Mouse (Mus musculus) liver, embryonic 13.5 days (tissue): ENCODE measurements at regions not wholly inside any gene's neighbourhood (a gene's known extent, or its start where the extent isn't known, plus 50 kb on each side); places are given as distances from the start of the nearest gene placed in this dataset.

Experiments used
- ATAC-seq: fragments of 200-750 bp; cut with Nextera tagmentation; 2 replicates; pipeline ENCODE4 v1.8.0; 2017; ENCODE audit warnings: low read depth, mild to moderate bottlenecking, moderate number of reproducible peaks, moderate library complexity
- DNase-seq: peaks from one replicate; pipeline ENCODE4 v3.0.0; 2022
- H3K27ac ChIP-seq: fragments of 300-500 bp; sonication (generic); 2 replicates; pipeline ENCODE4 v1.5.1; 2015; ENCODE audit warnings: moderate library complexity, mild to moderate bottlenecking, inconsistent platforms
- H3K27me3 ChIP-seq: fragments of 300-500 bp; sonication (generic); 2 replicates; pipeline ENCODE4 v1.6.1; 2015; ENCODE audit warnings: mild to moderate bottlenecking, inconsistent platforms
- H3K36me3 ChIP-seq: fragments of 300-500 bp; sonication (generic); 2 replicates; pipeline ENCODE4 v1.6.1; 2015; ENCODE audit warnings: mild to moderate bottlenecking, inconsistent platforms
- H3K4me1 ChIP-seq: fragments of 300-500 bp; sonication (generic); replicated peaks from 2 replicates; pipeline ENCODE4 v1.6.1; 2015; ENCODE audit warnings: inconsistent platforms
- H3K4me2 ChIP-seq: fragments of 300-500 bp; sonication (generic); 2 replicates; pipeline ENCODE4 v1.6.1; 2015; ENCODE audit warnings: inconsistent platforms, mild to moderate bottlenecking, moderate library complexity
- H3K4me3 ChIP-seq: fragments of 300-500 bp; sonication (generic); replicated peaks from 2 replicates; pipeline ENCODE4 v1.5.1; 2015; ENCODE audit warnings: mild to moderate bottlenecking, inconsistent platforms
- H3K9ac ChIP-seq: fragments of 300-500 bp; sonication (generic); 2 replicates; pipeline ENCODE4 v1.6.1; 2015; ENCODE audit warnings: mild to moderate bottlenecking, inconsistent platforms
- H3K9me3 ChIP-seq: fragments of 300-500 bp; sonication (generic); replicated peaks from 2 replicates; pipeline ENCODE4 v1.6.1; 2016; ENCODE audit warnings: inconsistent platforms
- WGBS: fragments of 180-500 bp; shearing (Covaris S2); methylation state at CpG from one replicate; pipeline ENCODE4 v1.1.7; 2015; ENCODE audit not compliant: insufficient replicate concordance; 5-methylcytosine and 5-hydroxymethylcytosine counted together

- no peaks in the 10 kb centered on the region for H3K36me3 ChIP-seq
- ATAC-seq (no peak), DNase-seq (no peak)
- H3K4me3 ChIP-seq = no peak overlapping the region
- H3K9me3 ChIP-seq = no peaks in the 10 kb centered on the region
- H3K4me1 ChIP-seq = no peaks in the 10 kb centered on the region
- H3K27me3 ChIP-seq = no peaks in the 10 kb centered on the region
- H3K9ac ChIP-seq = no peak overlapping the region
- H3K27ac ChIP-seq = no peak overlapping the region
- H3K4me2 ChIP-seq = no peak overlapping the region
- WGBS = 33% methylated on average over 6 of the region's 6 CpGs
Measured at GRCm38 (mm10) chr9:116270417-116270828, 95.3 kb upstream of the Tgfbr2 start.

- Histone ChIP-seq H3K27me3 (no peaks in the 10 kb centered on the region), H3K4me3 (no peak overlapping the region), H3K27ac (no peak overlapping the region), H3K36me3 (no peaks in the 10 kb centered on the region), H3K9me3 (no peaks in the 10 kb centered on the region), H3K4me2 (no peak overlapping the region), H3K9ac (no peak overlapping the region), H3K4me1 (no peaks in the 10 kb centered on the region)
- WGBS = 53% methylated on average over 4 of the region's 4 CpGs
- DNase-seq (no peak), ATAC-seq (no peak)
Measured at GRCm38 (mm10) chr9:116267411-116267810, 92.3 kb upstream of the Tgfbr2 start.

GRCm38 (mm10) chr9:116263833-116264232, 88.7 kb upstream of the Tgfbr2 start:
- Histone ChIP-seq H3K36me3 (no peaks in the 10 kb centered on the region), H3K4me1 (no peaks in the 10 kb centered on the region), H3K4me3 (no peak overlapping the region), H3K4me2 (no peak overlapping the region), H3K9me3 (no peaks in the 10 kb centered on the region), H3K27me3 (no peaks in the 10 kb centered on the region), H3K27ac (no peak overlapping the region), H3K9ac (no peak overlapping the region)
- DNase-seq = no peak
- ATAC-seq = no peak
- 52% methylated on average over 7 of the region's 7 CpGs for WGBS

GRCm38 (mm10) chr9:116259569-116259968, 84.4 kb upstream of the Tgfbr2 start:
- no peak for ATAC-seq
- 69% methylated on average over 10 of the region's 10 CpGs for WGBS
- no peak overlapping the region for H3K27ac ChIP-seq

GRCm38 (mm10) chr9:116253546-116253945, 78.4 kb upstream of the Tgfbr2 start:
- Histone ChIP-seq H3K4me3 (no peak overlapping the region), H3K27ac (no peak overlapping the region), H3K9me3 (no peaks in the 10 kb centered on the region), H3K27me3 (no peaks in the 10 kb centered on the region), H3K4me1 (no peaks in the 10 kb centered on the region), H3K36me3 (no peaks in the 10 kb centered on the region), H3K9ac (no peak overlapping the region), H3K4me2 (no peak overlapping the region)
- DNase-seq = no peak
- WGBS = 60% methylated on average over 15 of the region's 15 CpGs
- ATAC-seq = no peak

More at GRCm38 (mm10) chr9:116259569-116259968, 84.4 kb upstream of the Tgfbr2 start:
- no peak for DNase-seq
- H3K9me3 ChIP-seq = no peaks in the 10 kb centered on the region
- H3K4me2 ChIP-seq = no peak overlapping the region
- H3K27me3 ChIP-seq = no peaks in the 10 kb centered on the region
- H3K4me1 ChIP-seq = no peaks in the 10 kb centered on the region
- no peaks in the 10 kb centered on the region for H3K36me3 ChIP-seq
- H3K4me3 ChIP-seq = no peak overlapping the region
- no peak overlapping the region for H3K9ac ChIP-seq

GRCm38 (mm10) chr9:116252788-116253187, 77.6 kb upstream of the Tgfbr2 start:
- DNase-seq = no peak
- no peak overlapping the region for H3K27ac ChIP-seq
- no peaks in the 10 kb centered on the region for H3K9me3 ChIP-seq
- H3K9ac ChIP-seq = no peak overlapping the region
- WGBS = 66% methylated on average over 8 of the region's 8 CpGs
- H3K27me3 ChIP-seq = no peaks in the 10 kb centered on the region
- ATAC-seq = no peak
- no peak overlapping the region for H3K4me3 ChIP-seq
- H3K4me1 ChIP-seq = no peaks in the 10 kb centered on the region
- H3K36me3 ChIP-seq = no peaks in the 10 kb centered on the region
- no peak overlapping the region for H3K4me2 ChIP-seq

- Histone ChIP-seq H3K27me3 (no peaks in the 10 kb centered on the region), H3K36me3 (no peaks in the 10 kb centered on the region), H3K4me3 (no peak overlapping the region), H3K4me1 (no peaks in the 10 kb centered on the region), H3K4me2 (no peak overlapping the region), H3K27ac (no peak overlapping the region), H3K9ac (no peak overlapping the region), H3K9me3 (no peaks in the 10 kb centered on the region)
- DNase-seq = no peak
- 26% methylated on average over 2 of the region's 2 CpGs for WGBS
- ATAC-seq = no peak
Measured at GRCm38 (mm10) chr9:116249791-116250190, 74.6 kb upstream of the Tgfbr2 start.

- DNase-seq = no peak
- no peaks in the 10 kb centered on the region for H3K9me3 ChIP-seq
- H3K36me3 ChIP-seq = no peaks in the 10 kb centered on the region
- no peak overlapping the region for H3K9ac ChIP-seq
- no peaks in the 10 kb centered on the region for H3K4me1 ChIP-seq
- H3K27me3 ChIP-seq = no peaks in the 10 kb centered on the region
- ATAC-seq = no peak
- H3K4me3 ChIP-seq = no peak overlapping the region
- H3K4me2 ChIP-seq = no peak overlapping the region
- no peak overlapping the region for H3K27ac ChIP-seq
- 44% methylated on average over 5 of the region's 5 CpGs for WGBS
Measured at GRCm38 (mm10) chr9:116245136-116245535, 70.0 kb upstream of the Tgfbr2 start.

GRCm38 (mm10) chr9:116244619-116244899, 69.4 kb upstream of the Tgfbr2 start:
- H3K9ac ChIP-seq = no peak overlapping the region
- H3K4me2 ChIP-seq = no peak overlapping the region
- no peaks in the 10 kb centered on the region for H3K4me1 ChIP-seq
- ATAC-seq = no peak
- no peak for DNase-seq
- no peaks in the 10 kb centered on the region for H3K36me3 ChIP-seq
- 65% methylated on average over 1 of the region's 1 CpGs for WGBS
- no peak overlapping the region for H3K4me3 ChIP-seq
- no peaks in the 10 kb centered on the region for H3K9me3 ChIP-seq
- no peaks in the 10 kb centered on the region for H3K27me3 ChIP-seq
- H3K27ac ChIP-seq = no peak overlapping the region

- Histone ChIP-seq H3K9me3 (no peaks in the 10 kb centered on the region), H3K36me3 (no peaks in the 10 kb centered on the region), H3K9ac (no peak overlapping the region), H3K27ac (no peak overlapping the region), H3K4me1 (no peaks in the 10 kb centered on the region), H3K27me3 (no peaks in the 10 kb centered on the region), H3K4me2 (no peak overlapping the region), H3K4me3 (no peak overlapping the region)
- DNase-seq (no peak), ATAC-seq (no peak)
- WGBS = 56% methylated on average over 8 of the region's 8 CpGs
Measured at GRCm38 (mm10) chr9:116243775-116244618, 68.8 kb upstream of the Tgfbr2 start.

GRCm38 (mm10) chr9:116241933-116242526, 66.9 kb upstream of the Tgfbr2 start:
- 66% methylated on average over 5 of the region's 5 CpGs for WGBS
- DNase-seq (no peak), ATAC-seq (no peak)
- Histone ChIP-seq H3K36me3 (no peaks in the 10 kb centered on the region), H3K27me3 (no peaks in the 10 kb centered on the region), H3K9me3 (no peaks in the 10 kb centered on the region), H3K9ac (no peak overlapping the region), H3K27ac (no peak overlapping the region), H3K4me2 (no peak overlapping the region), H3K4me1 (no peaks in the 10 kb centered on the region), H3K4me3 (no peak overlapping the region)

- H3K4me2 ChIP-seq = no peak overlapping the region
- DNase-seq (no peak), ATAC-seq (no peak)
- no peak overlapping the region for H3K9ac ChIP-seq
- H3K9me3 ChIP-seq = no peaks in the 10 kb centered on the region
- WGBS = 74% methylated on average over 10 of the region's 10 CpGs
- H3K27me3 ChIP-seq = no peaks in the 10 kb centered on the region
- no peaks in the 10 kb centered on the region for H3K4me1 ChIP-seq
- H3K27ac ChIP-seq = no peak overlapping the region
- H3K36me3 ChIP-seq = no peaks in the 10 kb centered on the region
- H3K4me3 ChIP-seq = no peak overlapping the region
Measured at GRCm38 (mm10) chr9:116241290-116241689, 66.1 kb upstream of the Tgfbr2 start.
